Mouse (Mus musculus): ENCODE data around the gene Sgsm1. TPM values are rescaled to one million over a fixed set of nuclear protein-coding genes. Genes with fewer than 3 reads are reported as not detected.

Gene Sgsm1
- polyA plus RNA-seq, 1 experiment from 2014 or later = 8.5 TPM

GRCm38 (mm10) chr5:113332899-113333298 lies 22.3 kb upstream of the Sgsm1 start:
- 61% methylated on average over 4 of the region's 4 CpGs for WGBS
- no peak for ATAC-seq (ENCODE audit: low FRiP score)
- H3K36me3 ChIP-seq (ENCODE audit: control insufficient read depth, insufficient read depth, low read length) = no peaks in the 10 kb centered on the region

GRCm38 (mm10) chr5:113332239-113332638 lies 21.7 kb upstream of the Sgsm1 start:
- Histone ChIP-seq H3K4me2 (replicated peaks; ENCODE audit: low read depth, low read length) (no peak overlapping the region), H3K9me3 (ENCODE audit: control insufficient read depth, low read length) (no peaks in the 10 kb centered on the region), H3K27ac (ENCODE audit: low read depth, low read length) (no peak overlapping the region), H3K27me3 (ENCODE audit: control insufficient read depth, insufficient read depth, low read length) (peaks cover 40% of the 10 kb centered on the region), H3K36me3 (ENCODE audit: control insufficient read depth, insufficient read depth, low read length) (no peaks in the 10 kb centered on the region), H3K4me3 (ENCODE audit: low read depth, low read length) (no peak overlapping the region), H3K9ac (ENCODE audit: low read depth, low read length) (no peak overlapping the region), H3K4me1 (replicated peaks; ENCODE audit: control insufficient read depth, insufficient read depth, low read length) (peaks cover 4% of the 10 kb centered on the region)
- no peak for ATAC-seq (ENCODE audit: low FRiP score)
- WGBS = 33% methylated on average over 12 of the region's 12 CpGs
- no peak for DNase-seq (ENCODE audit: low spot score)

More at GRCm38 (mm10) chr5:113332899-113333298, 22.3 kb upstream of the Sgsm1 start:
- Histone ChIP-seq H3K4me1 (replicated peaks; ENCODE audit: control insufficient read depth, insufficient read depth, low read length) (peaks cover 4% of the 10 kb centered on the region), H3K27ac (ENCODE audit: low read depth, low read length) (no peak overlapping the region), H3K9ac (ENCODE audit: low read depth, low read length) (no peak overlapping the region), H3K4me3 (ENCODE audit: low read depth, low read length) (no peak overlapping the region), H3K27me3 (ENCODE audit: control insufficient read depth, insufficient read depth, low read length) (peaks cover 44% of the 10 kb centered on the region), H3K4me2 (replicated peaks; ENCODE audit: low read depth, low read length) (no peak overlapping the region), H3K9me3 (ENCODE audit: control insufficient read depth, low read length) (no peaks in the 10 kb centered on the region)
- DNase-seq (ENCODE audit: low spot score) = no peak

GRCm38 (mm10) chr5:113330202-113330601 lies 19.6 kb upstream of the Sgsm1 start:
- 76% methylated on average over 3 of the region's 3 CpGs for WGBS

GRCm38 (mm10) chr5:113329463-113329862 lies 18.9 kb upstream of the Sgsm1 start:
- Histone ChIP-seq H3K9me3 (ENCODE audit: control insufficient read depth, low read length) (no peaks in the 10 kb centered on the region), H3K4me2 (replicated peaks; ENCODE audit: low read depth, low read length) (no peak overlapping the region), H3K27me3 (ENCODE audit: control insufficient read depth, insufficient read depth, low read length) (peaks cover 18% of the 10 kb centered on the region), H3K9ac (ENCODE audit: low read depth, low read length) (no peak overlapping the region), H3K4me1 (replicated peaks; ENCODE audit: control insufficient read depth, insufficient read depth, low read length) (no peaks in the 10 kb centered on the region), H3K36me3 (ENCODE audit: control insufficient read depth, insufficient read depth, low read length) (no peaks in the 10 kb centered on the region), H3K4me3 (ENCODE audit: low read depth, low read length) (no peak overlapping the region), H3K27ac (ENCODE audit: low read depth, low read length) (no peak overlapping the region)
- WGBS = 87% methylated on average over 8 of the region's 8 CpGs
- DNase-seq (ENCODE audit: low spot score) (no peak), ATAC-seq (ENCODE audit: low FRiP score) (no peak)

More at GRCm38 (mm10) chr5:113330202-113330601, 19.6 kb upstream of the Sgsm1 start:
- H3K27me3 ChIP-seq (ENCODE audit: control insufficient read depth, insufficient read depth, low read length) = peaks cover 25% of the 10 kb centered on the region
- H3K4me2 ChIP-seq (replicated peaks; ENCODE audit: low read depth, low read length) = no peak overlapping the region
- no peaks in the 10 kb centered on the region for H3K9me3 ChIP-seq (ENCODE audit: control insufficient read depth, low read length)
- ATAC-seq (ENCODE audit: low FRiP score) (no peak), DNase-seq (ENCODE audit: low spot score) (no peak)
- no peak overlapping the region for H3K4me3 ChIP-seq (ENCODE audit: low read depth, low read length)
- no peaks in the 10 kb centered on the region for H3K36me3 ChIP-seq (ENCODE audit: control insufficient read depth, insufficient read depth, low read length)
- H3K27ac ChIP-seq (ENCODE audit: low read depth, low read length) = no peak overlapping the region
- no peak overlapping the region for H3K9ac ChIP-seq (ENCODE audit: low read depth, low read length)
- H3K4me1 ChIP-seq (replicated peaks; ENCODE audit: control insufficient read depth, insufficient read depth, low read length) = peaks cover 3% of the 10 kb centered on the region

- no peaks in the 10 kb centered on the region for H3K27me3 ChIP-seq (ENCODE audit: control insufficient read depth, insufficient read depth, low read length)
- peak overlapping the region; percentile 27 for H3K4me3 ChIP-seq (ENCODE audit: low read depth, low read length)
- 4% methylated on average over 38 of the region's 38 CpGs for WGBS
- 0 out of 2 replicates have a peak, but pooled peaks have one; percentile 22 for ATAC-seq (ENCODE audit: low FRiP score)
- peak overlapping the region; percentile 48 for H3K4me2 ChIP-seq (replicated peaks; ENCODE audit: low read depth, low read length)
- peak; percentile 68 for DNase-seq (ENCODE audit: low spot score)
- H3K9ac ChIP-seq (ENCODE audit: low read depth, low read length) = 0 out of 2 replicates have a peak overlapping the region, but pooled peaks have one; percentile 37
- peaks cover 4% of the 10 kb centered on the region; the same call in 1 of the 2 replicates for H3K4me1 ChIP-seq (replicated peaks; ENCODE audit: control insufficient read depth, insufficient read depth, low read length)
- H3K9me3 ChIP-seq (ENCODE audit: control insufficient read depth, low read length) = no peaks in the 10 kb centered on the region
- no peaks in the 10 kb centered on the region for H3K36me3 ChIP-seq (ENCODE audit: control insufficient read depth, insufficient read depth, low read length)
- H3K27ac ChIP-seq (ENCODE audit: low read depth, low read length) = no peak overlapping the region
Observed at GRCm38 (mm10) chr5:113323784-113324638, 13.4 kb upstream of the Sgsm1 start.

GRCm38 (mm10) chr5:113313998-113314397 lies 3.4 kb upstream of the Sgsm1 start:
- Histone ChIP-seq H3K27ac (ENCODE audit: low read depth, low read length) (no peak overlapping the region), H3K4me2 (replicated peaks; ENCODE audit: low read depth, low read length) (peak overlapping the region; percentile 35), H3K36me3 (ENCODE audit: control insufficient read depth, insufficient read depth, low read length) (no peaks in the 10 kb centered on the region), H3K4me1 (replicated peaks; ENCODE audit: control insufficient read depth, insufficient read depth, low read length) (peaks cover 3% of the 10 kb centered on the region; the same call in 1 of the 2 replicates), H3K9me3 (ENCODE audit: control insufficient read depth, low read length) (no peaks in the 10 kb centered on the region), H3K4me3 (ENCODE audit: low read depth, low read length) (no peak overlapping the region), H3K27me3 (ENCODE audit: control insufficient read depth, insufficient read depth, low read length) (peaks cover 9% of the 10 kb centered on the region), H3K9ac (ENCODE audit: low read depth, low read length) (0 out of 2 replicates have a peak overlapping the region, but pooled peaks have one; percentile 37)
- 1% methylated on average over 24 of the region's 24 CpGs for WGBS
- ATAC-seq (ENCODE audit: low FRiP score) = peak; percentile 28; the same call in 1 of the 2 replicates
- peak; percentile 92 for DNase-seq (ENCODE audit: low spot score)

- Histone ChIP-seq H3K27ac (ENCODE audit: low read depth, low read length) (no peak overlapping the region), H3K4me1 (replicated peaks; ENCODE audit: control insufficient read depth, insufficient read depth, low read length) (peaks cover 11% of the 10 kb centered on the region; the same call in 1 of the 2 replicates), H3K27me3 (ENCODE audit: control insufficient read depth, insufficient read depth, low read length) (peaks cover 11% of the 10 kb centered on the region), H3K9ac (ENCODE audit: low read depth, low read length) (peak overlapping the region; percentile 78), H3K4me2 (replicated peaks; ENCODE audit: low read depth, low read length) (peak overlapping the region; percentile 58), H3K9me3 (ENCODE audit: control insufficient read depth, low read length) (no peaks in the 10 kb centered on the region), H3K4me3 (ENCODE audit: low read depth, low read length) (peak overlapping the region; percentile 71), H3K36me3 (ENCODE audit: control insufficient read depth, insufficient read depth, low read length) (no peaks in the 10 kb centered on the region)
- WGBS = 59% methylated on average over 22 of the region's 22 CpGs
- no peak for DNase-seq (ENCODE audit: low spot score)
- ATAC-seq (ENCODE audit: low FRiP score) = no peak
Observed at GRCm38 (mm10) chr5:113309491-113310376, 852 bp downstream of the Sgsm1 start.

GRCm38 (mm10) chr5:113306750-113307477 lies 3.7 kb downstream of the Sgsm1 start:
- Histone ChIP-seq H3K27ac (ENCODE audit: low read depth, low read length) (peak overlapping the region; percentile 88), H3K4me3 (ENCODE audit: low read depth, low read length) (peak overlapping the region; percentile 26), H3K4me2 (replicated peaks; ENCODE audit: low read depth, low read length) (peak overlapping the region; percentile 58), H3K36me3 (ENCODE audit: control insufficient read depth, insufficient read depth, low read length) (no peaks in the 10 kb centered on the region), H3K27me3 (ENCODE audit: control insufficient read depth, insufficient read depth, low read length) (peaks cover 4% of the 10 kb centered on the region), H3K4me1 (replicated peaks; ENCODE audit: control insufficient read depth, insufficient read depth, low read length) (peaks cover 11% of the 10 kb centered on the region; the same call in 1 of the 2 replicates), H3K9ac (ENCODE audit: low read depth, low read length) (no peak overlapping the region), H3K9me3 (ENCODE audit: control insufficient read depth, low read length) (no peaks in the 10 kb centered on the region)
- WGBS = 4% methylated on average over 25 of the region's 25 CpGs
- DNase-seq (ENCODE audit: low spot score) (peak; percentile 88), ATAC-seq (ENCODE audit: low FRiP score) (peak; percentile 84)

Data from hindbrain, embryonic 11.5 days (tissue).